Mouse (Mus musculus) effector memory CD4-positive, alpha-beta T cell, adult 7 months (primary cell): ENCODE measurements around the gene Gm11114. TPM values are rescaled to one million over a fixed set of nuclear protein-coding genes. Genes with fewer than 3 reads are reported as not detected.

Experiments used
- polyA plus RNA-seq: library from polyadenylated mRNA; unstranded; fragments of 100-300 nt; shearing (Covaris generic); gene quantifications from one replicate; pipeline ENCODE4 v1.2.1, GENCODE M21; 2017

Gm11114 gene
- polyA plus RNA-seq = not detected

DNA sequence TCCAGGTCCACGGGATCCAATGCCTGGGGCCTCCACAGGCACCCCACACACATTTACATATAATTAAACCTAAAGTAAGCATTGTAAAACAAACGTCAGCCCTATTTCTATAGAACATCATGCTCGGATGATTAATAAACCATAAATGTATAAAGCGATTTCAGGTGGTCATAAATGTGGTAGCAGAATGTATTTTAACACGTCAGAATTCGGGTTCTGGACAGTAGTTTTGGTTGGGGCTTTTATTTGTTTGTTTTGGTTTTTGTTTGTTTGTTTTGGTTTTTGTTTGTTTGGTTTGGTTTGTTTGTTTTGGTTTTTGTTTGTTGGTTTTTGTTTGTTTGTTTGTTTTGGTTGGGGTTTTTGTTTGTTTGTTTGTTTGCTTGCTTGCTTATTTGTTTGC is at the start of gene Gm11114:
Gene Gm11114 (plus strand): TSS at position 301 of the 400 bp plus-strand sequence.

DNA sequence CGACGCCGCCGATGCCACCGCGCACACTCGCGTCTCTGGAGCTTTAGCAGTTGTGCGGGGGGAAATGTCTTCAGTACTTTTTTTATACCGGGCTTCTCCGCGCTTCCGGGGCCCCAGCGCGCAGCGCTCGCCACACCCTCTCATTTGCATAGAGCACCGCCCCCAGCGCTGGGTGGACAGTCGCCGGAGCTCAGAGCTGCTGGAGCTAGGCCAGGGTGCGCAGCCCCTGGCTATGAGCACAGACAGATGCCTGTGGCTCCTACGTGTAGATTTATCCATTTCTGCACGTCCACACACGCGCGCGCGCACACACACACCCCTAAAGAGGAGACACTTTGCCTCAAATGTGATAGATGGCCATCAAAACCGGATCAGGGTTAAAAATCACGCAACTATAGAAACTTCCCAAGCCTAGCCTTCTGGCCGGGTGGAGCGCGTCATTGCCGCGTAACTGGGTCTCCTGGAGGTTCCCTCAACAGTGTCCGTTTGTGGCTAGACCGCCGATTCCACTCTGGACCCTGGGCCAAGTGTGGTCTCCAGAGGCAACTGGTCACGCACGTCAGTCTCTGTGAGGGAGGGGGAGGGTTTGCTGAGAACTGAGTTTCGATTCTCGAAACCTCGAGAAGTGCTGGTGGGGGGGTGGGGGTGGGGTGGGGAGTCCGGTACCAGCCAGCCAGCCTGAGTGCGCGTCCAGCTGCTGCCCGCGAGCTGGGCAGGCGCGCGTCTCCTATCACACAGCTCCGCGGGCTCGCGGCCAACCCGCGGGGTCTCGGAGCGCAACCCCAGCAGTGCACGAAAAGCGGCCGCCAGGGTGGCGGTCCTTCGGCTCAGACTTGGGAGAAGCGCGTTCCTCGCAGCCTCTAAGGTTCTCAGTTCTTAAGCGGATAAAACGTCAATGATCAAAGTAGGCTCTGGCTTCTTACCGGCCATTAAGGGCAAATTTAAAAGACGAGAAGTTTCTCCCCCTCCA is 15.0 kb downstream of the Gm11114 start, which contains the start of gene Tent5a:
Gene Tent5a (minus strand): TSS at position 107 of the 970 bp plus-strand sequence.

Other genes starting within 250 kb of the Gm11114 start
- gene Tent5a, start 14.6 kb downstream of the Gm11114 start, polyA plus RNA-seq = 19.0 TPM